Mouse (Mus musculus) neural tube, embryonic 15.5 days (tissue): ENCODE data around the gene Fkbp4. TPM values are rescaled to one million over a fixed set of nuclear protein-coding genes. Genes with fewer than 3 reads are reported as not detected.

Experiments
- ATAC-seq: fragments of 200-750 bp; cut with Nextera tagmentation; 2 replicates; pipeline ENCODE4 v1.8.0; 2017; ENCODE audit warnings: mild to moderate bottlenecking, moderate TSS enrichment, moderate library complexity; ENCODE audit not compliant: low FRiP score
- H3K27ac ChIP-seq: fragments of 300-500 bp; sonication (generic); replicated peaks from 2 replicates; pipeline ENCODE4 v1.5.1; 2015; ENCODE audit warnings: mild to moderate bottlenecking, inconsistent platforms
- H3K27me3 ChIP-seq: fragments of 300-500 bp; sonication (generic); replicated peaks from 2 replicates; pipeline ENCODE4 v1.6.1; 2015; ENCODE audit warnings: inconsistent platforms
- H3K36me3 ChIP-seq: fragments of 300-500 bp; sonication (generic); 2 replicates; pipeline ENCODE4 v1.6.1; 2015; ENCODE audit warnings: inconsistent platforms
- H3K4me1 ChIP-seq: fragments of 300-500 bp; sonication (generic); 2 replicates; pipeline ENCODE4 v1.6.1; 2015; ENCODE audit warnings: inconsistent platforms
- H3K4me2 ChIP-seq: fragments of 300-500 bp; sonication (generic); 2 replicates; pipeline ENCODE4 v1.6.1; 2015; ENCODE audit warnings: inconsistent platforms, mild to moderate bottlenecking, moderate library complexity
- H3K4me3 ChIP-seq: fragments of 300-500 bp; sonication (generic); replicated peaks from 2 replicates; pipeline ENCODE4 v1.5.1; 2015; ENCODE audit warnings: mild to moderate bottlenecking, inconsistent platforms
- H3K9ac ChIP-seq: fragments of 300-500 bp; sonication (generic); replicated peaks from 2 replicates; pipeline ENCODE4 v1.6.1; 2015; ENCODE audit warnings: mild to moderate bottlenecking, inconsistent platforms
- H3K9me3 ChIP-seq: fragments of 300-500 bp; sonication (generic); replicated peaks from 2 replicates; pipeline ENCODE4 v1.6.1; 2016; ENCODE audit warnings: inconsistent platforms
- WGBS: fragments of 180-500 bp; shearing (Covaris S2); methylation state at CpG from one replicate; pipeline ENCODE4 v1.1.7; 2015; ENCODE audit warnings: mixed read lengths; 5-methylcytosine and 5-hydroxymethylcytosine counted together
- polyA plus RNA-seq: library from polyadenylated mRNA; unstranded; fragments of >200 nt; fragmentation: Nextera tagmentation; extraction: Ambion mirVana; gene quantifications from 2 replicates; pipeline ENCODE4 v1.2.1, GENCODE M21; 2015

Gene Fkbp4
- polyA plus RNA-seq, 1 experiment from 2014 or later = 319 TPM

GRCm38 (mm10) chr6:128421036-128421435 lies 17.4 kb downstream of the Fkbp4 start:
- no peaks in the 10 kb centered on the region for H3K27me3 ChIP-seq
- 83% methylated on average over 2 of the region's 2 CpGs for WGBS
- no peak for ATAC-seq

GRCm38 (mm10) chr6:128418076-128418475 lies 20.4 kb downstream of the Fkbp4 start:
- H3K36me3 ChIP-seq = peaks cover 13% of the 10 kb centered on the region
- H3K9me3 ChIP-seq = no peaks in the 10 kb centered on the region
- H3K27ac ChIP-seq = no peak overlapping the region
- no peak overlapping the region for H3K4me2 ChIP-seq
- H3K4me3 ChIP-seq = no peak overlapping the region
- H3K9ac ChIP-seq = no peak overlapping the region
- no peaks in the 10 kb centered on the region for H3K27me3 ChIP-seq
- ATAC-seq = no peak
- H3K4me1 ChIP-seq = 0 out of 2 replicates have a peak, but pooled peaks cover 9% of the 10 kb centered on the region
- 88% methylated on average over 1 of the region's 1 CpGs for WGBS

More at GRCm38 (mm10) chr6:128421036-128421435, 17.4 kb downstream of the Fkbp4 start:
- H3K4me3 ChIP-seq = no peak overlapping the region
- H3K36me3 ChIP-seq = no peaks in the 10 kb centered on the region
- no peak overlapping the region for H3K27ac ChIP-seq
- H3K4me2 ChIP-seq = no peak overlapping the region
- no peak overlapping the region for H3K9ac ChIP-seq
- H3K4me1 ChIP-seq = peaks cover 12% of the 10 kb centered on the region; the same call in 1 of the 2 replicates
- H3K9me3 ChIP-seq = no peaks in the 10 kb centered on the region

GRCm38 (mm10) chr6:128416169-128416568 lies 22.3 kb downstream of the Fkbp4 start:
- Histone ChIP-seq H3K9me3 (no peaks in the 10 kb centered on the region), H3K4me2 (no peak overlapping the region), H3K4me3 (no peak overlapping the region), H3K27me3 (no peaks in the 10 kb centered on the region), H3K4me1 (0 out of 2 replicates have a peak, but pooled peaks cover 7% of the 10 kb centered on the region), H3K36me3 (peaks cover 32% of the 10 kb centered on the region), H3K27ac (no peak overlapping the region), H3K9ac (no peak overlapping the region)
- ATAC-seq = no peak
- 95% methylated on average over 5 of the region's 5 CpGs for WGBS

- ATAC-seq = peak; percentile 30
- 20% methylated on average over 3 of the region's 3 CpGs for WGBS
- H3K36me3 ChIP-seq = peaks cover 81% of the 10 kb centered on the region
Observed at GRCm38 (mm10) chr6:128411115-128411514, 27.4 kb downstream of the Fkbp4 start.

GRCm38 (mm10) chr6:128410305-128410704 lies 28.2 kb downstream of the Fkbp4 start:
- no peak overlapping the region for H3K27ac ChIP-seq
- no peaks in the 10 kb centered on the region for H3K4me1 ChIP-seq
- no peak for ATAC-seq
- no peak overlapping the region for H3K4me3 ChIP-seq
- H3K4me2 ChIP-seq = no peak overlapping the region
- 97% methylated on average over 13 of the region's 13 CpGs for WGBS
- no peaks in the 10 kb centered on the region for H3K27me3 ChIP-seq
- no peaks in the 10 kb centered on the region for H3K9me3 ChIP-seq
- H3K9ac ChIP-seq = no peak overlapping the region
- peaks cover 82% of the 10 kb centered on the region for H3K36me3 ChIP-seq

More at GRCm38 (mm10) chr6:128411115-128411514, 27.4 kb downstream of the Fkbp4 start:
- Histone ChIP-seq H3K9me3 (no peaks in the 10 kb centered on the region), H3K4me2 (no peak overlapping the region), H3K27ac (no peak overlapping the region), H3K9ac (no peak overlapping the region), H3K4me1 (no peaks in the 10 kb centered on the region), H3K27me3 (no peaks in the 10 kb centered on the region), H3K4me3 (no peak overlapping the region)

- Histone ChIP-seq H3K27me3 (no peaks in the 10 kb centered on the region), H3K4me2 (no peak overlapping the region), H3K4me1 (no peaks in the 10 kb centered on the region), H3K9ac (no peak overlapping the region), H3K36me3 (peaks cover 73% of the 10 kb centered on the region), H3K27ac (no peak overlapping the region), H3K4me3 (no peak overlapping the region), H3K9me3 (no peaks in the 10 kb centered on the region)
- ATAC-seq = no peak
- 85% methylated on average over 7 of the region's 7 CpGs for WGBS
Observed at GRCm38 (mm10) chr6:128408544-128409125, 29.8 kb downstream of the Fkbp4 start.

DNA sequence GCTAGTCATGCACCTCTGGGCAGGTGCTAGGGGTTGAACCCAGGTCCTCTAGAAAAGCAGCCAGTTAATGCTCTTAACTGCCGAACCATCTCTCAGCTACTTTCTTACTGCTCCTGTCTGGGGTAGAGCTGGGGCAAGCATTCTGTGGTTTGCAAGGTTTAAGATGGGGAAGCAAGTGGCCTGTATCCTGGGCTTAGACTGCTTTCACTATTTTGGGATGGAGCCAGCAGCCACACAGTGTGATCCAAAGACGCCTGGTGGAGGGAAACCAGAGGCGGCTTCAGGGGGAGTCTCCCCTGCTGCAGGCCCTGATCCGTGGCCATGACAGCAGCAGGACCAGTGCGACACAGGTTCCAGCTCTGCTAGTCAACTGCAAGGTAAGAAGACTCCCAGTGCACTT lies 33.8 kb downstream of the Fkbp4 start:
- Histone ChIP-seq H3K4me1 (peaks cover 27% of the 10 kb centered on the region), H3K9me3 (no peaks in the 10 kb centered on the region), H3K9ac (no peak overlapping the region), H3K4me3 (no peak overlapping the region), H3K36me3 (peaks cover 37% of the 10 kb centered on the region), H3K27me3 (no peaks in the 10 kb centered on the region), H3K27ac (no peak overlapping the region), H3K4me2 (no peak overlapping the region)
- ATAC-seq = no peak
- 59% methylated on average over 5 of the region's 5 CpGs for WGBS

DNA sequence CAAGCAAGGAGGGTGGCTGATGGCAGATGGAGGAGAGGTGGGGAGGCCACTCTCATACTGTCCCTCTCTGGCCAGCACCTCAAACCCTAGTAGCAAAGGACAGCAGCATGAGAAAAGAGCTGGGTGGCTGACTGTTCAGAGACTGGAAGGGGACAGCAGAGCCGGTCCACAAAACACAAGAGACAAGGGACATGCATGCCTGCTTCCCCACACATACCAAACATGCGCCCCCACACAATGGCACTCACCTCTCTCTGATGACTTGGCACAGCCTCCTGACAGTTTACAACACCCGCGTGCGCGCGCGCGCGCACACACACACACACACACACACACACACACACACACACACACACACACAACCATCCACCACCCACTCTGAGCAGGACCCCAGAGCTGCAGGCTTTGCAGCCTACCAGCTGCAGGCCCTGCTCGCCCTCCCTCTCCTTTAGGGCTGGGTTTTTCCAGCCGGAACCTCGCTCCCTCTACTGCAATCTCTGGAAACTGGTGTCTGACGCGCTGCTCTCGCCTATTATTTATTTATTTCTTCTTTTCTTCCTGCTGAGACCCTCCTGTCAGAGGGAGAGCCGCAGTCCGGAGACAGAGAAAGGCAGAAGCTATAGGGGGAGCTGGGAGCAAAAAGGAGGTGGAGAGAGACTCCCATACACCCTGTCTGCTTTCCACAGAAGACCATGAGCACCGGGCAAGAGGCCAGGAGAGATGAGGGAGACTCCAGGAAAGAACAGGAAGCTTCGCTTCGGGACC lies 38.9 kb downstream of the Fkbp4 start:
- ATAC-seq = peak; percentile 90
- peak overlapping the region; percentile 49 for H3K9ac ChIP-seq
- H3K9me3 ChIP-seq = no peaks in the 10 kb centered on the region
- no peaks in the 10 kb centered on the region for H3K27me3 ChIP-seq
- H3K4me3 ChIP-seq = peak overlapping the region; percentile 40
- 27% methylated on average over 15 of the region's 21 CpGs for WGBS
- H3K27ac ChIP-seq = peak overlapping the region; percentile 81
- H3K36me3 ChIP-seq = no peaks in the 10 kb centered on the region
- peaks cover 33% of the 10 kb centered on the region for H3K4me1 ChIP-seq
- peak overlapping the region; percentile 59 for H3K4me2 ChIP-seq

DNA sequence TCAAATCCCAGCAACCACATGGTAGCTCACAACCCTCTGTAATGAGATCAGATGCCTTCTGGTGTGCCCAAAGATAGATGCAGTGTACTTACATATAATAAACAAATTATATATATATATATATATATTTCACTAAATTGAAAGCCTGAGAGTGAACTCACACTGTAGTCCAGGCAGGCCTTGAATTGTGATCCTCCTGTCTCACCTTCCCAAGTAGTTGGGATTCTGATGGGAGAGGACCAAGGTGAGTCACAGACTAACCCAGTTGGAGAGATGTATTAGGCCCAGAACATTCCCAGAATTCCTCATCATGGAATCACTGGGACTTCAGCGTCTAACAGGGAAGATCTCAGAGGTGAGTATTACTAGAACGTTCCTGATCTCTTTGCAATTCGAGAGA lies 39.5 kb downstream of the Fkbp4 start, which contains the start of gene Nrip2:
Gene Nrip2 (plus strand): TSS at position 301 of the 400 bp plus-strand sequence.
- Histone ChIP-seq H3K9me3 (no peaks in the 10 kb centered on the region), H3K4me1 (peaks cover 33% of the 10 kb centered on the region), H3K27me3 (no peaks in the 10 kb centered on the region), H3K4me3 (peak within 1 kb of the TSS; percentile 40), H3K9ac (peak within 1 kb of the TSS; percentile 49), H3K4me2 (peak within 1 kb of the TSS; percentile 59), H3K36me3 (no peaks in the 10 kb centered on the region), H3K27ac (peak within 1 kb of the TSS; percentile 81)
- whole genome bisulfite sequencing = 76% methylated on average over 3 of the region's 3 CpGs
- ATAC-seq = no peak; the same call in 1 of the 2 replicates

- no peaks in the 10 kb centered on the region for H3K9me3 ChIP-seq
- no peak overlapping the region for H3K27ac ChIP-seq
- no peaks in the 10 kb centered on the region for H3K27me3 ChIP-seq
- peaks cover 33% of the 10 kb centered on the region for H3K4me1 ChIP-seq
- no peaks in the 10 kb centered on the region for H3K36me3 ChIP-seq
- H3K4me2 ChIP-seq = no peak overlapping the region
- 84% methylated on average over 7 of the region's 7 CpGs for WGBS
- ATAC-seq = no peak
- no peak overlapping the region for H3K4me3 ChIP-seq
- H3K9ac ChIP-seq = no peak overlapping the region
Observed at GRCm38 (mm10) chr6:128397574-128398261, 40.8 kb downstream of the Fkbp4 start.

DNA sequence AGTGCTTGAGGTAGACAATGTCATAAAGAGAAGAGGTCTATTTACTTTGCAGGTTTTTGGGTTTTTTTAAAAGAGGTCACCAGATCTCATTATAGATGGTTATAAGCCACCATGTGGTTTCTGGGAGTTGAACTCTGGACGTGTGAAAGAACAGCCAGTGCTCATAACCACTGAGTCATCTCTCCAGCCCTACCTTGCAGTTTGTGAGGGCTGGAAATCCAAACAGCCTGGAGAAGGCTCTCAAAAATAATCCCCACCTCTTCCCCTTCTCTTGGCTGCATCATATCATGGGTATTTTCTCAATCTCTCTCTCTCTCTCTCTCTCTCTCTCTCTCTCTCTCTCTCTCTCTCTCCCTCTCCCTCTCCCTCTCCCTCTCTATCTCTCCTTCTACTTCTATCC lies 47.8 kb downstream of the Fkbp4 start:
- Histone ChIP-seq H3K27ac (no peak overlapping the region), H3K9ac (no peak overlapping the region), H3K4me1 (no peaks in the 10 kb centered on the region), H3K4me3 (no peak overlapping the region), H3K27me3 (no peaks in the 10 kb centered on the region), H3K9me3 (no peaks in the 10 kb centered on the region), H3K4me2 (no peak overlapping the region), H3K36me3 (no peaks in the 10 kb centered on the region)
- ATAC-seq = no peak
- 68% methylated on average over 1 of the region's 1 CpGs for WGBS
